Mouse (Mus musculus): Measurements from ENCODE around the gene Tmem37. TPM values are rescaled to one million over a fixed set of nuclear protein-coding genes. Genes with fewer than 3 reads are reported as not detected.

Gene Tmem37
- polyA plus RNA-seq, 1 experiment from 2014 or later = 10.1 TPM

Other genes with a start within 250 kb of the Tmem37 start
- 19.9 and 22.3 TPM in 2 replicates for gene Ptpn4, start 236.5 kb downstream of the Tmem37 start, polyA plus RNA-seq (2014; fragmentation: Nextera tagmentation; extraction: Ambion mirVana)
- 6.7 and 7.3 TPM in 2 replicates for gene Tmem177, start 160.9 kb downstream of the Tmem37 start, polyA plus RNA-seq (2014; fragmentation: Nextera tagmentation; extraction: Ambion mirVana)
- 0.32 and 0.48 TPM in 2 replicates for gene Cfap221, start 76.8 kb downstream of the Tmem37 start, polyA plus RNA-seq (2014; fragmentation: Nextera tagmentation; extraction: Ambion mirVana)
- 0.43 and 0.86 TPM in 2 replicates for gene Sctr, start 67.2 kb downstream of the Tmem37 start, polyA plus RNA-seq (2014; fragmentation: Nextera tagmentation; extraction: Ambion mirVana)
- gene Dbi, start 47.0 kb upstream of the Tmem37 start, polyA plus RNA-seq (2014; fragmentation: Nextera tagmentation; extraction: Ambion mirVana) = 1,408 and 1,660 TPM in 2 replicates
- 14.5 and 16.3 TPM in 2 replicates for gene 3110009E18Rik, start 47.1 kb upstream of the Tmem37 start, polyA plus RNA-seq (2014; fragmentation: Nextera tagmentation; extraction: Ambion mirVana)
- gene Steap3, start 198.6 kb upstream of the Tmem37 start, polyA plus RNA-seq (2014; fragmentation: Nextera tagmentation; extraction: Ambion mirVana) = 2.7 and 3.0 TPM in 2 replicates